Mouse (Mus musculus) right cerebral cortex, adult 2 months (tissue): ENCODE measurements at regions not wholly inside any gene's neighbourhood (a gene's known extent, or its start where the extent isn't known, plus 50 kb on each side); places are given as distances from the start of the nearest gene placed in this dataset.
A peak's percentile ranks its signal among the peaks of the same experiment; 100 is the strongest.

Experiments
- DNase-seq, 2 experiments: peaks; one replicate each; pipeline ENCODE4 v3.0.0; 2021 to 2022; ENCODE audit warnings: low spot score in 2 of 2

DNA sequence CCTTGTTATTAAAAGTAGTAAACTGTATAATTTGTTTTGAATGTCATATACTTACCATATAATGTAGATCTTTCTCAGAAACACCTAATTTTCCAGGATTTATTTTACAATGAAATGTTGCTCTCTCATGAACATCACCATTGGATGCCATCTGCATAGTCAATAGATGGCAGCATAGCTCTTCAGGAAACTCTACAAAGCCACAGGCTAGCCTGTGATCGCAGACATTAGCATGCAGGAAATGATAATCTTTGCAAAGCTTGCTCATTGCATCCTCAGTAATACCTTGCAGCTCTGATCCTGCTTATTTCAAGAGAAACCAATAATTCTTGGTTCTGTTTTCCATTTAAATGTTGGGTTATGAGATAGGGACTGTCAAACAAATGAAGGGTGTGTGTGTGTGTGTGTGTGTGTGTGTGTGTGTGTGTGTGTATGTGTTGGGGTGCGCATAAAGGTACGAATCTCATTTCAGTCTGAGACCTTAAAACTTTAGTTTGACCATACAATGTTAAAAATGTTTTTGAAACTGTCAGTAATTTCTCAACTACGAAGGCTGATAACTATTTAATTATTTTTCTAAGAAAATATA lies 1595.1 kb upstream of the Pcdh10 start:
- DNase-seq: peak; percentile 18 to 27

DNA sequence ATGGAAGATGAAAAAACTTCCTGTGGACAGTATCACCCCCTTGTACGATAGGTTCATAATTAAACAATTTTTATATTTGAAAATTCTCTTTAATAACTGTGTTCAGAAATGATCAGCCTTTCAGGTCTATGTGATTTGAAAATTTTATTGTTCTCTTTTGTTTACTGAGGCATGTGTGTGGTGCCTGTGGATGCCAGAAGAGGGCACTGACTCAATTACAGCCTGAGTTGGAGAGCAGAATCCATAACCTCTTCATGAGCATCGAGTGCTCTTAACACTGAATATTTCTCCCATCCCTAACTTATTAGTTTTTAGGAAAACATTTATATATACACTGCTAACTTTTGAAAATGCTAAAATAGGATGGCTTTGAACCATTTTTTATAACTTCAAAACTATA lies 1594.0 kb upstream of the Pcdh10 start:
- no peak for DNase-seq
